Mouse (Mus musculus) B cell, adult 67 days (primary cell): Measurements from ENCODE around the gene Egf. TPM values are rescaled to one million over a fixed set of nuclear protein-coding genes. Genes with fewer than 3 reads are reported as not detected.

Experiments
- total RNA-seq, 2 experiments: library from RNA; stranded (reverse); gene quantifications; 4 replicates each; pipeline ENCODE4 v1.2.4; 2023

The Egf gene
- total RNA-seq = 1 to 10 TPM; 2.3 to 6.2 TPM

DNA sequence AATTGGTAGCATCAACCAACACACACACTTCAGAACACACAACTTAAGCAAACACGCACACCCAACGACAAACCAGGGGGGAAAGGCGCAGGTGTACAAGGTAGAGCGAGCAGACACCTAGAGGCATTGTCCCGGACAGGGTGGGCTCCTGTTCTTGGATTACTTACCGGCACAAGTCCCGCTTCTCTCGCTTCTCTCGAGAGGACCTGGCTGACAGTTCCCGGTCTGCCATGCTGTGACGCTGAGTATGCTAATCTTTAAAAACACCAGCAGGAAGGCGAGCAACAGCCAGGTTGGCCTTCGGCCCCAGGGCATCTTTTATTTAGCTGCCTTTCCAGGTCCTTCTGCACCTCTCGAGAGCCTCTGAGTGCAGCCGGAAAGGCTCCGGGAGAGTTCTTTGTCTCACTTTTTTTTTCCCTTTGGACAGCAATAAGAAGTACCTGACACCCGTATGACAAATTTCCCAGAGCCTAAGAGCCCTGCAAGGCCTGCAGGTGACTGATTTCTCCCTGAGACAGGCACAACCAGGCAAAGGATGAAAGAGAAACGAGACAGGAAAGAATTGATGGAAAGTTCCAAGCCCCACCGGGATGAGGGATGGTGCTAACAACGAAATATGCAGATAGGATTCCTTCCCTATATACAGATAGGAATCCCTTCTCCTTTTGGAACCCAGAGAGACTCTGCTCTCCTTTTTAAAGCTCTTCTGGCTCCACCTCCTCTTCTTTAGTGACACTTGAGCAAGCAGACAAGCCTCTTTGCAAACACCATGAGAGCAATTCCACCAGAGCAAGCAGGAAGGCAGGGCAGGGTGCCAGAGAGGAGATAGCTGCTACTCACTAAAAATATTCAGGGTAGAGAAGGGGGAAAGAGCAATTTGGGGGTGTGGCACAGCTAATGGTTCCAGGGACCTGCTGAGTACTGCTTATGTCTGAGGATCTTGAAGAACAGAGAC is at the start of gene Egf:
TSS of gene Egf (minus strand) at position 667 of the 955 bp plus-strand sequence.

DNA sequence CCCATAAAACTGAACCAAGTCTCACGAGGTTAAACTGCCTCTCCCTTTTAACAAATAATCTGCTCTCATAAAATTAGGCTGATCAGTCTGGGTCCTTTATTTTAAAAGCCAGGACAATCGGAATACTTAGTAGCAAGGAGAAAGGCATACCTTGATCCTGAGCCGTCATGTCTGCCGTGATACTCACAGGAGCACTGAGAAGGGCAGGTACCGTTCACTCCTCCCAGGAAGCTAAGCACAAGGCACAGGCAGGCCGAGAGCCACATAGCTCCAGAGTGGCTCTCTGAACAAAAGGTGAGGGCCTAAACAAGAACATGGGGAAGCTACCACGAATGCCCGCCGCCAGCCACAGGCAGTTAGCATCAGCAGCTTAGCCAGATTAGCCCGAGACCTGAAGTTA is 48.6 kb upstream of the Egf start, which contains the start of gene Lrit3:
TSS of gene Lrit3 (minus strand) at position 266 of the 400 bp plus-strand sequence.

Other genes starting within 250 kb of the Egf start
- gene Elovl6, start 223.0 kb downstream of the Egf start, total RNA-seq = 1 to 10 TPM; 2.4 to 2.9 TPM
- gene Lrit3, start 48.7 kb upstream of the Egf start, total RNA-seq = not detected
- 1 to 10 TPM; 2.7 to 3.8 TPM for gene Rrh, start 67.3 kb upstream of the Egf start, total RNA-seq
- 10 to 100 TPM; 61.0 to 72.0 TPM for gene Gar1, start 76.1 kb upstream of the Egf start, total RNA-seq
- not detected for gene Cfi, start 80.6 kb upstream of the Egf start, total RNA-seq
- 10 to 100 TPM; 12.2 to 13.2 TPM for gene Pla2g12a, start 123.3 kb upstream of the Egf start, total RNA-seq
- gene Casp6, start 146.1 kb upstream of the Egf start, total RNA-seq = 10 to 100 TPM; 23.1 to 29.0 TPM
- not detected for gene Mcub, start 214.9 kb upstream of the Egf start, total RNA-seq